Mouse (Mus musculus) naive thymus-derived CD4-positive, alpha-beta T cell, adult 2 months (primary cell): ENCODE results near the gene Ccl6.

Experiments used
- DNase-seq: peaks from one replicate; pipeline ENCODE4 v3.0.0-alpha.2; 2011; ENCODE audit warnings: low read depth

The Ccl6 gene

GRCm38 (mm10) chr11:83595669-83596455 is 3.0 kb upstream of the Ccl6 start:
- no peak for DNase-seq

DNA sequence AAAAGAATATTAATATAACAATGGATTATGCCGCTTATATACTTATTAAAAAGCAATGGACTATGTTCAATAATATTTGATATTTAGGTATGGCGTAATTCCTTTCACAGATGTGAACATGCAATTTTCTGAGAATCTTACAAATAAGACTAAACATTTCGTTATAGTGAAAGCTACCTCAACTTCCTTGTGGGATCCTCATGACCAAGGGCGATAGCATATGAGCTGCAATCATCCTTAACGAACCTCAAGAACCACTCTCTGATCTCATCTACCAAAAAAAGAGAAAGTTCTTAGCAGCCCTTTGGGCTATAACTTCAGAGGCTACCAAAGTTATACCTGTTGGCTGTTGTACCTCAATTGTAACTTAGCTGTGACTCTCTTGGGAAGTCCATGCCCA is 566 bp upstream of the Ccl6 start:
- DNase-seq = no peak

DNA sequence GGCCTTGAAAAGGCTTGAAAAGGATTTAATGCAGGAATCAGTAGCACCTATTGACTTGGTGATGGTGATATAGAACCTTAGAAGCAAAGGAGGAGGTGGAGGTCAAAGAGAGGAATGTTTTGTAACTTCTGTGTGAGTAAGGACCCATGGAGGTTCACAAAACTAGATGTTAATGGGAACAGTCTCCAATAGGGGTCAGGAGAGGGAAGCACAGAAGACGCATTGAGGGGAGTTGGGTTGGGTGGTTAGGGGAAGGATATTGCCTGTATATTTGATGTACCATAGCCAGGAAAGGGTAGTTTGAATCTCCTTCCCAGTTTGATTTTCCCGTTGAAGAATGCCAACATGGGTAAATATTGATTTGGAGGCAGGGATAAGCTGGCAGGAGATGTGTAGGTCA is 8.7 kb downstream of the Ccl6 start:
- DNase-seq = no peak

- no peak for DNase-seq
Observed at GRCm38 (mm10) chr11:83583450-83583754, 9.5 kb downstream of the Ccl6 start.

GRCm38 (mm10) chr11:83582626-83583449 is 10.0 kb downstream of the Ccl6 start:
- DNase-seq = no peak

- no peak for DNase-seq
Observed at GRCm38 (mm10) chr11:83581626-83582610, 11.0 kb downstream of the Ccl6 start.

DNA sequence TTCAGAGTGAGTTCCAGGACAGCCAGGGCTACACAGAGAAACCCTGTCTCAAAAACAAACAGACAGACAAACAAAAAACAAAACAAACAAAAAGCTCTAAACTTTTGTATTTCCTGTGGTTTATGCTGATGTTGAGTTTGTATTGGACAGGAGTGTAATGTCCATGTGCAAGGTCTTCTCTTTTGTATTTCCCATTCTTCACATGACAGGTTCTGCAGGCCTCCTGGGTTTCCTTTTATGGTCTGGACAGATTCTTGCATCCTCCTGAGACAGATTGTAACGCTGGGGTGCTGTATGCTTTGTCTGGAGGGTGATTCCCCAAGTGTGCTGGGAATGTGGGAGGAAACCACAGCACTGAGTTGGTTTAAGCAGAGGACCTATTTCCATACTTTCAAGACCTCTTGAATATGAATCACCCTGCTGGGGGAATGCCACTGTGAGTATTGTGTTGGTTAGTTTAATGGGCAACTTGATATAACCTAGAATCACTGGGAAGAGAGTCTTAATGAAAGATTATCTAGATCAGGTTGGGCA is 12.1 kb downstream of the Ccl6 start:
- DNase-seq = no peak

GRCm38 (mm10) chr11:83578999-83579398 is 13.9 kb downstream of the Ccl6 start:
- no peak for DNase-seq

DNA sequence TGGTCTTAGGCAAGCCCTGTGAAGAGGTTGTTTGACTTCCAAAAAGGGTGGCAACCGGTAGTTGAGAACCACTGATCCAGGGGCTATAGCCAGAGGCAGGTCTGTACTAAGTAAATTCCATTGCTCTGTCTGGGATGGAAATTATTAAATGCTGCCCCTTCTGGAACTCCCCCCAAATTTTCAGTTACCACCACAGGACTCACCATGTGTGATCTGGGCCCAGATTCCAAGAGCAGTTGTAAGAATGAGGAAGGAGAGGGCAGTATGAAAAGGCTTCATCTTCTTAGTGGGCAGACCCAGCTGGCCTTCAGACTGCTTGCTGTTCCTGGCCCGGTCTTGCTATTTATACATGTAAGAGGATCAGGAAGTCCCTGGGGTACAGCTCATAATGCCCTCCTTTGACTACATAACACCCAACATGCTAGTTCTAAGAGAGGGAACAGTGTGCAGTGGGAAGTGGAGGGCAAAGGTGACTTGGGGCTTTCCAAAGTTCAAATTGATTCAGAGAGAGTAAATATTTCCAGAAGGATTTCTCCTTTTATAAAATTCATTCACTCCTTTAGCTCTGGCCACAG is 14.6 kb downstream of the Ccl6 start, which contains the start of gene Ccl9:
Gene Ccl9 (minus strand): TSS at position 451 of the 575 bp plus-strand sequence.
- no peak for DNase-seq

- no peak for DNase-seq
Observed at GRCm38 (mm10) chr11:83576927-83577555, 15.8 kb downstream of the Ccl6 start.

DNA sequence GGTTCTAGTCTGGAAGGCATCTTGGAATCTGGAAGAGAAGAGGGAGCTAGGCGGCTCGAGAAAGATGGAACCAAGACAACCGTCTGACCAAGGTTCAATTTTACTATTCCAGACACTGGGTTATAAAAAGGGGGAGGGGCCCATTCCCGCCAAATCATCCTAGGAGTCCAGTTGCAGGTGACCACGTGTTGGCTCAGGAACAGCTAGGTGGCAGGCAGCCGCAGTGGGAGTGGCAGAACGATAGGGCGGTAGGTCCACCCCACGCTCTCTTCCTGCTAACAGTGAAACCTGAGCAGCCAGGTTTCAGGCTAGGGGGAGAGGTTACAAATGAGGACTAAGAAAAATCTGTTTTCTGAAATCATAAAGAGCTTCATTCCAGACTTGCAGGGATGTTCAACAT is 20.1 kb downstream of the Ccl6 start:
- no peak for DNase-seq

DNA sequence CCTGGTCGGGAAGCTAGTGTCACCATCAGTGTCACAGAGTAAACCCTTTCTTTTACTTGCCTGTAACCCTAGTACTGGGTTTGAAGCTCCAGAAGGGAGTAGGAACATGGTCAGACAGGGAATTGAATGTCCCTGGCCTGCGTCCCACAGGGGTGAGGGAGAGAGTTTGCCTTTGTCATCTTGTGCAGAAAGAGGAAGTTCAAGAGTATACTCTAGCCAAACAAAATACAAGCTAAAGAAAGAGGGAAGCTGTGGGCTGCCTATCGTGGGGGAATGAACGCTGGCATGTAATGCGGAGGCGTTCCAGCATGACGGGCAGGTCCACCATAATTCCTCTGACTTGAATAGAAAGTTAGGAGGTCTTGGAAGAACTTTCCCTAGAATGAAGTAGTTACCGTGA is 20.7 kb downstream of the Ccl6 start:
- no peak for DNase-seq

GRCm38 (mm10) chr11:83570189-83570588 is 22.7 kb downstream of the Ccl6 start:
- no peak for DNase-seq

- no peak for DNase-seq
Observed at GRCm38 (mm10) chr11:83569249-83569648, 23.6 kb downstream of the Ccl6 start.

- DNase-seq = no peak
Observed at GRCm38 (mm10) chr11:83568786-83569185, 24.1 kb downstream of the Ccl6 start.

DNA sequence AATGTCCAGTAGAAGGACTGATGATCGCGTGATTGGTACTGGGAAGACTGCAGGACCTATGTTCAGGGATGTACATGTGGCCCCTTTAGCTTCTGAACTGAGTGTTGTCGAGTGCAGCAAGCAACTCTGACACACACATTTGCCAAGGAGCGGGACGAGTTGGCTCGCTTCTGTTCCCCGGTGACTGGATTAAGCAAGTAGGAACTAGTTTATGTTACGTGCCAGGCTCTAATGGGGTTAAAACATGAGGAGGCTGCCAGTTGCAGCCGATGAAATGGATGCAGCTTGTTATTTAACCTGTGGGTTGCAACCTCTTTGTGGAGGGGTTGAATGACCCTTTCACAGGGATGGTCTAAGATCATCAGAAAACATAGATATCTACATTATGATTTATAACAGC is 24.8 kb downstream of the Ccl6 start:
- DNase-seq = no peak

DNA sequence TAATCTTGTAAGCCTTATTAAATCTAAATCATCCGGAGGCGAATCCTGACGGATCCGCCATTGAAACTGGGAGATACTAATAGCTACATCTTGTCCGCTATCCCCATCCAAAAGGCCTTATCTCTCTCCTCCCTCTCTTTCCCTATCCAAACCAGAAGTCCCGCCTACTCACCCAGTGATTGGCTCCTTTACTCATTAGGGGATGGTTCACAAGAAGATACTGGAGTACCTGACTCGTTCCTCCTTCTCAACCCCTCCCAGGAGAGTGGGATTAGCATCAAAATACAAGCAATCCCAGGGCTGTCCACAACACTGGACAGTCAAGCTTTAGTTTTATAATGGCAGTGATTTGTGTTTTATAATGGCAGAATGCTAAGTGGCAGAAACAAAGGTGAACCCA is 25.6 kb downstream of the Ccl6 start:
- no peak for DNase-seq

GRCm38 (mm10) chr11:83566617-83567016 is 26.3 kb downstream of the Ccl6 start:
- no peak for DNase-seq

GRCm38 (mm10) chr11:83563754-83564153 is 29.1 kb downstream of the Ccl6 start:
- DNase-seq = no peak

- no peak for DNase-seq
Observed at GRCm38 (mm10) chr11:83562311-83562887, 30.5 kb downstream of the Ccl6 start.

- DNase-seq = no peak
Observed at GRCm38 (mm10) chr11:83560405-83560804, 32.5 kb downstream of the Ccl6 start.
